Mouse (Mus musculus) myocyte (in vitro differentiated cells): ENCODE data around the gene Olfr955.

Experiments used
- CEBPB ChIP-seq: IDR thresholded peaks from 2 replicates; pipeline ENCODE4 v1.6.1; 2011; ENCODE audit warnings: mild to moderate bottlenecking, moderate library complexity; ENCODE audit not compliant: poor library complexity, insufficient read depth, severe bottlenecking
- MAX ChIP-seq: IDR thresholded peaks from one replicate; pipeline ENCODE4 v1.6.1; 2011; ENCODE audit warnings: low read depth, mild to moderate bottlenecking, control low read depth
- POLR2A ChIP-seq: IDR thresholded peaks from one replicate; pipeline ENCODE4 v1.6.1; 2011; ENCODE audit warnings: low read depth, mild to moderate bottlenecking, control low read depth, moderate library complexity; ENCODE audit not compliant: insufficient read length

GRCm38 (mm10) chr9:39471844-39472243 lies at the start of gene Olfr955:
- TF ChIP-seq CEBPB (no peak), POLR2A (no peak), MAX (no peak)
